Mouse (Mus musculus) hindbrain, postnatal 0 days (tissue): ENCODE results near the gene 1700067P10Rik. TPM values are rescaled to one million over a fixed set of nuclear protein-coding genes. Genes with fewer than 3 reads are reported as not detected.

Experiments
- ATAC-seq: fragments of 200-750 bp; cut with Nextera tagmentation; 2 replicates; pipeline ENCODE4 v1.8.0; 2017; ENCODE audit warnings: mild to moderate bottlenecking, moderate TSS enrichment, moderate library complexity
- DNase-seq: peaks from one replicate; pipeline ENCODE4 v3.0.0-alpha.2; 2015; ENCODE audit warnings: low spot score
- H3K27ac ChIP-seq: fragments of 300-500 bp; sonication (generic); 2 replicates; pipeline ENCODE4 v1.5.1; 2014; ENCODE audit warnings: mild to moderate bottlenecking
- H3K27me3 ChIP-seq: fragments of 300-500 bp; sonication (generic); 2 replicates; pipeline ENCODE4 v1.6.1; 2014; ENCODE audit warnings: low read length, mixed read lengths; ENCODE audit not compliant: insufficient read depth
- H3K36me3 ChIP-seq: fragments of 300-500 bp; sonication (generic); 2 replicates; pipeline ENCODE4 v1.6.1; 2014; ENCODE audit warnings: low read length, mixed read lengths; ENCODE audit not compliant: insufficient read depth
- H3K4me1 ChIP-seq: fragments of 300-500 bp; sonication (generic); 2 replicates; pipeline ENCODE4 v1.6.1; 2014; ENCODE audit warnings: antibody characterized with exemption, low read length, mixed read lengths; ENCODE audit not compliant: insufficient read depth
- H3K4me2 ChIP-seq: fragments of 300-500 bp; sonication (generic); 2 replicates; pipeline ENCODE4 v1.6.1; 2014; ENCODE audit warnings: low read depth, mild to moderate bottlenecking, low read length, moderate library complexity, mixed read lengths
- H3K4me3 ChIP-seq: fragments of 300-500 bp; sonication (generic); 2 replicates; pipeline ENCODE4 v1.5.1; 2014; ENCODE audit warnings: low read length
- H3K9ac ChIP-seq: fragments of 300-500 bp; sonication (generic); replicated peaks from 2 replicates; pipeline ENCODE4 v1.6.1; 2014; ENCODE audit warnings: mild to moderate bottlenecking, low read length, moderate library complexity, mixed read lengths
- H3K9me3 ChIP-seq: fragments of 300-500 bp; sonication (generic); 2 replicates; pipeline ENCODE4 v1.6.1; 2016; ENCODE audit warnings: low read length, mixed read lengths
- CTCF ChIP-seq: IDR thresholded peaks from 2 replicates; pipeline ENCODE4 v1.5.1; 2016; ENCODE audit warnings: antibody characterized with exemption, control low read depth, low read depth
- WGBS: fragments of 180-500 bp; shearing (Covaris S2); extraction: QIAGEN DNeasy Blood & Tissue Kit; methylation state at CpG from one replicate; pipeline ENCODE4 v1.1.7; 2014; 5-methylcytosine and 5-hydroxymethylcytosine counted together
- polyA plus RNA-seq: library from polyadenylated mRNA; unstranded; fragments of >200 nt; fragmentation: Nextera tagmentation; extraction: Ambion mirVana; gene quantifications from 2 replicates; pipeline ENCODE4 v1.2.1, GENCODE M21; 2015
- total RNA-seq: library from RNA; depleted of rRNA; stranded (reverse); fragments of >200 nt; gene quantifications from 2 replicates; pipeline ENCODE4 v1.2.3, GENCODE M21; 2014; rRNA removed

Gene 1700067P10Rik
- total RNA-seq (not detected in 2 replicates), polyA plus RNA-seq (0.16 TPM in 1 of 2 replicates, not detected in the other)

GRCm38 (mm10) chr17:48089019-48089418 is at the start of gene 1700067P10Rik:
Gene 1700067P10Rik (plus strand): TSS chr17:48089319.
- no peak within 1 kb of the TSS for H3K9ac ChIP-seq
- no peak for ATAC-seq
- DNase-seq = no peak
- H3K36me3 ChIP-seq = no peaks in the 10 kb centered on the region
- no peaks in the 10 kb centered on the region; the same call in 1 of the 2 replicates for H3K4me1 ChIP-seq
- H3K27me3 ChIP-seq = no peaks in the 10 kb centered on the region
- TF ChIP-seq CTCF = no peak
- no peak within 1 kb of the TSS for H3K4me2 ChIP-seq
- H3K9me3 ChIP-seq = no peaks in the 10 kb centered on the region
- H3K27ac ChIP-seq = no peak within 1 kb of the TSS
- no peak within 1 kb of the TSS for H3K4me3 ChIP-seq

- Histone ChIP-seq H3K27me3 (no peaks in the 10 kb centered on the region; the same call in 1 of the 2 replicates), H3K4me2 (peak overlapping the region; percentile 36), H3K4me1 (no peaks in the 10 kb centered on the region), H3K9me3 (no peaks in the 10 kb centered on the region), H3K27ac (peak overlapping the region; percentile 52; the same call in 1 of the 2 replicates), H3K9ac (no peak overlapping the region), H3K36me3 (no peaks in the 10 kb centered on the region), H3K4me3 (no peak overlapping the region)
- no peak for TF ChIP-seq CTCF
- DNase-seq (peak; percentile 80), ATAC-seq (peak; percentile 74)
- WGBS = 12% methylated on average over 29 of the region's 29 CpGs
Measured at GRCm38 (mm10) chr17:48041351-48042287, 47.5 kb upstream of the 1700067P10Rik start.

- no peaks in the 10 kb centered on the region for H3K9me3 ChIP-seq
- H3K27me3 ChIP-seq = no peaks in the 10 kb centered on the region; the same call in 1 of the 2 replicates
- H3K36me3 ChIP-seq = no peaks in the 10 kb centered on the region
- TF ChIP-seq CTCF = peak; percentile 30; the same call in 1 of the 2 replicates
- no peak overlapping the region for H3K27ac ChIP-seq
- ATAC-seq = no peak
- no peak overlapping the region for H3K9ac ChIP-seq
- H3K4me1 ChIP-seq = no peaks in the 10 kb centered on the region
- DNase-seq = no peak
- H3K4me3 ChIP-seq = no peak overlapping the region
- H3K4me2 ChIP-seq = no peak overlapping the region
- WGBS = 81% methylated on average over 5 of the region's 5 CpGs
Measured at GRCm38 (mm10) chr17:48043154-48043880, 45.8 kb upstream of the 1700067P10Rik start.

DNA sequence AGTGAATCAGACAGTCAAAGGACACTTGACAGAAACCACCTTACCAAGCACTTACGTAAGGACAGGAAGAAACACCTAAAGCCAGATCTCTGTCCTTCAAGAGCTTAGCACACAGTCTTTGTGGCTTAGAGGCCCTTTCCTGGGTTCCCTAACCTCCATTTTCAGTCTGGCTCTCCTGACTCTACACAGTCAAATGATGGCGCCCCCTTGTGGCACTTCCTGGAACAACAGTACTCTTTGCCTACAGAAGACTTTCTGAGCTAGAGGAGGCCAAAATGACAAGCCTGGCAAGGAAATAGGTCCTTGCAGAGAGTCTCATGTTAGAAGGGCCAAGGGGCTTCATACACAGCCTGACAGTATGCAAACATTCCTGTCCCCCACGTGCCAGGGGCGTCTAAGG is 43.5 kb upstream of the 1700067P10Rik start:
- no peaks in the 10 kb centered on the region for H3K4me1 ChIP-seq
- no peak overlapping the region for H3K27ac ChIP-seq
- no peaks in the 10 kb centered on the region for H3K36me3 ChIP-seq
- no peak overlapping the region for H3K4me2 ChIP-seq
- peak; percentile 73 for TF ChIP-seq CTCF
- 34% methylated on average over 4 of the region's 4 CpGs for WGBS
- H3K9me3 ChIP-seq = no peaks in the 10 kb centered on the region
- no peak overlapping the region for H3K4me3 ChIP-seq
- no peaks in the 10 kb centered on the region for H3K27me3 ChIP-seq
- DNase-seq (peak; percentile 80), ATAC-seq (no peak)
- no peak overlapping the region for H3K9ac ChIP-seq

DNA sequence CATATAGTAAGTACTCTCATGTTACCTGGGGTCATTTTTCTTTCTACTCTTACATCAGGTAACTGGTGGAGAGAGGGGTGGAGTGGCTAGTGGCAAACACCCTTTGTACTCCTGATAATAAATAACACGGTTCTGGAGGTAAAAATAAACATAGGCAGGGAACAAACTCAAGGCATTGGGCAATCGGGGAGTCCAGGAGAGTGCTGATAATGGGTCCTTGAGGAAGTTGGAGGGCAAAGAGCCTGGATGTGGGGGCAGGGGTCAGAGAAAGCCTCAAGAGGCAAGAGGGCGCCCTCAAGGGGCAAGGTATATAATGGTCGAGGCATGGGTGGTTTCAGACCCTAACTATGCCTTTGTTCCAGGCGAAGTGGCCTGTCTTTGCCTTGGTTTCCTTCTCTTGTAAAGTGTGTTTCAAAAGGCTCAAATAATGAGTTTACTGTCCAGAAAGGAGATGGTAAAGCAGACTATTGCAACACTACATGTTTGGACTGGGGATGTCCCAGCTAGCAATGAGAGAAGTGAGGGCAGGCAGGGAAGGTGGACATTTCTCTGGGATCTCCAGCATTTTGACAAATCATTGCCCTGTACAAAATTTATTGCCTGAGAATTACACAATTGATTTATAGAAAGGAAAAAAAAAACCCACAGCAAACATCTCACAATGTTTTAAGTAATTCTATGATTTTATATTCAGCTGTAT is 37.3 kb upstream of the 1700067P10Rik start:
- Histone ChIP-seq H3K9ac (no peak overlapping the region), H3K4me2 (no peak overlapping the region), H3K27me3 (no peaks in the 10 kb centered on the region; the same call in 1 of the 2 replicates), H3K4me1 (peaks cover 4% of the 10 kb centered on the region; the same call in 1 of the 2 replicates), H3K9me3 (no peaks in the 10 kb centered on the region), H3K36me3 (no peaks in the 10 kb centered on the region), H3K4me3 (no peak overlapping the region), H3K27ac (no peak overlapping the region)
- DNase-seq (no peak), ATAC-seq (no peak)
- no peak for TF ChIP-seq CTCF
- 76% methylated on average over 5 of the region's 5 CpGs for WGBS
